Mouse (Mus musculus): Measurements from ENCODE around the gene Ampd2.
A peak's percentile ranks its signal among the peaks of the same experiment; 100 is the strongest.

Gene Ampd2

DNA sequence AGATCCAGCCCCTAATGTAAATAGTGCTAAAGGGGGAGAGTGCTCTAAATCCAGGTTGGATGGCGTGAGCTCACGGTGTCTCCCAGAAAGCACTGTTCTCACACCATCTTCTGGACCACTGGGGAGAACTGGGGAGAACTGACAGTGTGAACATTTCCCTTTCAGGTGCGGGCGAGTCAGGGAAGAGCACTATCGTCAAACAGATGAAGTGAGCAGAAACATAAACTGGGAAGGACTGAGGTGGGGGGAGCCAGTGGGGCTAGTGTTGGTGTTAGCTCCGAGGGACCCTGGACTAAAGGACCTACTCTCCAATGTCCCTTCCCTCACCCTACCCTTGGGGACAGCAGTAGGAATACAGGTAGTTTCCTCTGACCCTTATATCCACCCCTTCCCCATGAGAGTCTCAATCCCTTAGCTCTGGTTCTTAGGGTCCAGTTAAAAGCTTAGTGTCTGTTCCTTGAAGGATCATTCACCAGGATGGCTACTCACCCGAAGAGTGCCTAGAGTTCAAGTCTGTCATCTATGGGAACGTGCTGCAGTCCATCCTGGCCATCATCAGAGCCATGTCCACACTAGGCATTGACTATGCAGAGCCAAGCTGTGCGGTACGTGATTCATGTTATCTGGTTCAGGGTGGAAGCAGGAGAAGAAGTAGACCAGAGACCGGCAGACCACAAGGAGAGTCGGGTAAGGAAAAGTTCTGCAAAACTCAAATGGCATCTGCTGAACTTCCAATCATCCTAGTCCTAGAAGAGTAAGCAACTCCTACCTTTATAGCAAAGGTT lies 8.7 kb upstream of the Ampd2 start:
- no peak for DNase-seq (ENCODE audit: low spot score)

DNA sequence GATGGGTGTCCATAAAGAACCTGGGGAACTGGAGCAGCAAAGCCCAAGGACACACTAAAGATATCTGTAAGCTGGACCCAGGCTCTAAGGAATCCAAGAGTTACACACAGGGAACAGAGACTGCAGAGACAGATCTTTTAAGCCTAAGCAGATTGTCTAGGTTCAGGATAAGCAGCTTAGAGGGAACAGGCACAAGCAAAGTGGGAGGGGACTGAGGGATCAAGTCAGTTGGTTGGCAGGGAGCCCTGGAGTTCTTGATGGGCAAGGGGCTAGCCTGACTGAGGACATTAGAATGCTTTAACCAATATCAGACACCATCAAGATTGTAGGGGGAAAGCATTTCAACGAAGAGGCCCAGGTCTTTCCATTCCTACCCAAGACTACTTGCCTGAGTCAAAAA lies 7.7 kb upstream of the Ampd2 start:
- DNase-seq (ENCODE audit: low spot score) = no peak

DNA sequence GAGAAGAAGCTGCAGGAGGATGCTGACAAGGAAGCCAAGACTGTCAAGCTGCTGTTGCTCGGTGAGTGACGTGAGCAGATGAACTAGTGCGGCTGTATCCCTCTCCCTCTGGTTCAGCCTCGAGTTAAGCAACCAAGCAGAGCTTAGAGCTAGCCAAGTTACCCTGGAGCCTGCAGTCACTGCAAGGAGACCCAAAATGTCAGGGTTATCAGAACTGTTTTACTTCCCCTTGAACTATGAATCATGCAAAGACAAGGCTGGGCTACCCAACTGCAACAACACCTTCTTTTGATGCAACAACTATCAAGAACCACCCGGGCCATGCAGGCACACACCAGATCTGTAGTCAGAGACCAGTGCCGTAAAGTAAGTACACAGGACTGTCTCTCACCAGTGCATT lies 6.9 kb upstream of the Ampd2 start:
- DNase-seq (ENCODE audit: low spot score) = no peak

DNA sequence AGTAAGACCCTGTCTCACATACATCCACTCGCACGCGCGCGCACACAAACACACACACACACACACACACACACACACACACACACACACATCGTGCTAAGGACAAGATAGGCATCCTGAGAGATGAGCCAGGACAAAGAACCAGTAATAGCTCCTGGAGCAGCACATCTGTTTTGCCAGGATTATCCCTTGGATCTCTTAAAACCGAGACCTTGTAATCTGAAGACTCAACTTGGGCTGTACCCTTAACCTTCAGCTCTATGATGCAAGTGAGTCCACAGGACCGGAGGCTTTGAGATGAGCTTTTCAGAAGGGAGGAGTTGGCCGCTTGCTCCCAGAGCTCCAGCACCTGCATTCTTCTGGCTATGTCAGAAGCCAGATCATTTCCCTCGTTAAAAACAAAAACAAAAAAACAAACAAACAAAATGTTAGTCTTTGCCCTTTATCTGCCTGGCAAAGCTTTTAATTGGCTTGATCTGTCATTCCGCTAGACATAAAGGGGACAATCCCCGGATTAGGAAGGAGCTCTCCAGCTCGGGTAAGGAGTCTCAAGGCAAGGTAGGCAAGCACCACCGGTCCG lies 6.2 kb upstream of the Ampd2 start, which contains the start of gene Gnat2:
Gene Gnat2, plus strand, starts transcription at position 254 of the 580 bp plus-strand sequence.
- DNase-seq (ENCODE audit: low spot score) = no peak

DNA sequence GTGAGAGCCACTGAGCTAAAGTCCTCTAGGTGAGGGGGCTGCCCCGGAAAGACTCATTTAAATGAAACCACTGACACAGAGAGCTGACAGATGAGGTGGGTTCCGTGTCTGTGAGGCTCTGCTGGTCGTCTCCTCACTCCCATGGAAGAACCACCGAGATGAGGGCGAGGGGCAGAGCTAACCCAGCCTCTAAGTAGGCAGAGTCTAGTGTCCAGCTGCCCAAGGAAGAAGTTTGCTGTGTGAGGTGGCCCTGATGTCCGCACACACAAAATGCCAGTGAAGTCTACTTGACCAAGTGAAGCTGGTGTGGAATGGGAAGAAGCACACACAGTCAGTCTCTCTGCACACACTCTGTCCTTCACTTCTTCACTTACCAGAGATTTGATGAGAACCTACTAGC lies 5.6 kb upstream of the Ampd2 start:
- no peak for DNase-seq (ENCODE audit: low spot score)

DNA sequence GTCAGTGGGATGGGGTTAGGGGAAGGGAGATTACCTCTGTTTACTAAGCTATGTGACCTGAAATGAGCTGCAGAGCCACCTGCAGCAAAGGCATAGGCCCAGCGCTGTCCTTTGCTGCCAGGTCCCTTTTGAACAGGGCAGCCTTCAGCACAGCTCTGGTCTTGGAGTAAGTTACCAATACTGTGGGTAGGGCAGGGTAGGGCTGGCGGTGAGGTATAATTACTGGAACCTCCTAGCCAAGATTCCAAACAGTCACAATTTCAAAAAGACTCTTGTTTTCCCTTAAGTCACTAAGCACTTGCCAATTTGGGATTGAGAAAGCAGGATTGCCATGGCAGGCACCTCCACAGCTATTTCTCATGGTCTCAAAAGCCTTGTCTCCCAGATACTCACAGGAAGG lies 4.1 kb upstream of the Ampd2 start:
- no peak for DNase-seq (ENCODE audit: low spot score)

DNA sequence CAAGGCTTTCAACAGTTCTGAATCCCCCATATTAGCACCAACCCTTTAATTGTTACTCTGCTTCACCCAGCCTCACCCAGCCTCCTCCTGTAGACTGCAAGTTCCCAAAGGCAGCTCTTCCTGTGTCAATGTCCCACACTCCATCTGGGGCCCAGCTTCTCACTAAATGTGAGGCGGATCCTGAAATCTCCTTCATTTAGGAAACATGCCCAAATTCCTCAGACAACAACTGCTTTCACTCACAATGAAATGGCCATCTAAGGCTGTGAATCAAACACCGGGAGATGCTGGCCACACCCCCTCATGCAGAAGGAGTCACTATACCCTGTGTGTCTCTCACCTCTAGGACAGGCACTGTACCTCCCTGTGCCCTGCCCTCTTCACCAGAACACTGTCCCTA lies 3.5 kb upstream of the Ampd2 start:
- no peak for DNase-seq (ENCODE audit: low spot score)

DNA sequence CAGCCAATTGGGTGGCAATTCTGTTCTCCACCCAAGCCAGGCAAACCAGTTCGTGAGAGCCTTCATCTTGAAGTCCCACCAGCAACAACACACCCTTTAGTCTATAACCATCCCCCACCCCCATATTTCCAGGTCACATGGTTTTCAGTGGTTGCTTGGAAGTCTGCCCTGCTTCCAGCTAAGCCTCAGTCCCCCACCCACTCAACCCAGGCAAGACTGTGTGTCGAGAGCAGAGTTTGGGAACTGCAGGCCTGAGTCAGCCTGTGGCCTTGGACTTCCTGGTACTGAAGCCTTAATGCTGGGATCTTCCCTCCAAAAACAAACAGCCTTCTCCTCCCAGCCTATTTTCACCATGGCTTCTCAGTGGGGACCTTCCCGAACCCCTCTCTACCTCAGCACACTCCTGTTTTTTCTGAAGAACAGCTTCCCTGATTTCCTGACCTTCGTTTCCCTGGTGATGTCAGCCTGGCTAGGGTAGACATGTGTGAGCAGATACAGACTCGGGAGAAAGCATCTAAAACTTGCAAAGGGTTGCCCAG lies 2.5 kb upstream of the Ampd2 start:
- no peak for DNase-seq (ENCODE audit: low spot score)

DNA sequence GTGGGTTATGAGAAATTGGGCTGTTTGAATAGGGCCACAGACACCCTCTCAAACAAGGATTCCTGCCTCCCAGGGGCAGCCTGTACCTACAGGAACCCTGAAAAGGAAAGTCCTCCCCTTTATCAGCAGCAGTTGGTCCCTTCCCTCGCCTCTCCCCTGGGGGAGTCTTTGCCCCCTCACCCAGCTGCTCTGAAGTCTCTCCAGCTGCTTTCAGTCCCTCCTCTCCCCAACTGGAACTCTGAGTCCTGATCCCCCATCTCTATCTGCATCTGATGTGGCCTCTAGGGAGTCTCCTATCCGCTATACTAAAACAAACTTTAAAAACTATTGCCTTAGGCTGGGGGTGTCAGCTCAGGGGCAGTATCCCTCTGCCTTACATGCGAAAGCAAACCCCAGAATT lies 878 bp upstream of the Ampd2 start:
- no peak for DNase-seq (ENCODE audit: low spot score)

DNA sequence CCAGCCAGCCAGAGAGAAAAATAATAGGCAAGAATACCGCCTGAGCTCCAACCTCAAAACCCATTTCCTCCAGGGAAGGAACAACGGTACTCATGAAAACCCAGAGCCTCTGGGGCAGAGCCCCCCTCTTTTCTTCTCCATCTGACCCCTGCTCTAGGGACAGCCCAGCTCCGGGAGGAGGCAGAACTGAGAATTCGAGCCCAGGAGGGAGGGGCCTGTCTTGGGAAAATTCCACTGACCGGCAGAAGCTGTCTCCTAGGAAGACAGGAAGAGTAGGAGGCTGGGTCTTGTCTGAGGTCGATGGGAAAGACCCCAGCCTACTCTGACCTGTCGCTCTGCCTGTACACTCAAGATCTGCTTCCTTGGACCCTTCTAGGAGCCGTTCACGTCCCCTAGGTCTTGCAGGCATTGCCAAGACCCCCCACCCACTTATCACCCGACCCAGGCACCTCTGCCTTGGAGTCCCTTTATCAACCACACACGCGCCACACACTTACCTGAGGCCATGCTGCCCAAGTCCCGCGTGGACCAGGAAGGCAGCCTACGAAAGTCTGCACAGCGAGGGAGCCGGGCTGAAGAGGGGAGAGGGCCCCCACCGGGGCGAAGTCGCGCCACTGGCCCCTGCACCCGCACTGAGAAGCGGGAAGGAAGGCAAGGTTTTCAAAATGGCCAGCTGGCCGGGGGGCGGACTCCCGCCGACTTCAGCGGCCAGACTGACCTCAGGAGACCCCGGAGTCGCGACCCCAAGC lies 556 bp downstream of the Ampd2 start:
- DNase-seq (ENCODE audit: low spot score) = no peak

DNA sequence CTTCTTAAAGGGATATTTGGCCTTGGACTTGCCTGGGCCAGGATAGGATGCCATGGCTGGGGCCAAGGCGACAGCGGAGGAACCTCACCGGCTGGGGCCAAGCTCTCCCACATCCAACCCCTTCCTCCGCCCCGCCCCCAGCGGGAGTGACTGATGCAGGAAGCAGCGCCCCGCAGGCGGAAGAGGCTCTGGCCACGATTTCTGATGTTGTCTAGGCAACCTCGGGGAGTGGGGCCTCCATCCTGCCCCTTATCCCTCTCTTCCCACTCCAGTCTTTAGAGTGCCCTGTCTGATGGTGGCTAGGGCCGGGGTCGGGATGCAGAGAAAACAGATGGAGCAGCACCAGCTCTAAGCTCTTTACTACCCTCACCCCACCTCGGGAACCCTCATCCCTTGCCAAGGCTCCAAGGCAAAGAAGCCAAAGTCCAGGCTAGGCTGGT lies 1.1 kb downstream of the Ampd2 start:
- DNase-seq (ENCODE audit: low spot score) = peak; percentile 84

DNA sequence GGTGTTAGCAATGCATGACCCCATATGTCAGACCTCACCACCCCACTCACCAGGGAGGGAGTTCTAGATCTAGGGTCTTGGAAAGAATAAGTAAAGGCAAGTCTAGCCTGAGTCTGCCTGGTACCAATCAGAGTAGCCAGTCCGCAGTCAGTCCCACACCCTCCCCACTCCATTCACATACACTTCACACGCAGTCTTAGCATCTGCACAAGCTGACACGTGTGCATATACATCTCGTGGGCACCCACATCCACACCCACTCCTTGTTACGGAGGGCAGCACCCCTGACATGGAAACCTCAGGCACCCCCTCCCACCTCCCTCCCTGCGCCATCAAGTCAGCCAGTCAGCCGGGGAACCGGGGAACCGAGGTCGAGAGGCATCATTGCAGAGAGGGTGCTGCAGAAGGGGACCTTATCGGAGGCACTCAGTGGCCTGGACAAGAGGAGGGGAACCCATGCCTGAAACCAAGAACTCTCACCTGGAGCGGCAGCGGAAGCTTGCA lies 1.6 kb downstream of the Ampd2 start:
- no peak for DNase-seq (ENCODE audit: low spot score)

DNA sequence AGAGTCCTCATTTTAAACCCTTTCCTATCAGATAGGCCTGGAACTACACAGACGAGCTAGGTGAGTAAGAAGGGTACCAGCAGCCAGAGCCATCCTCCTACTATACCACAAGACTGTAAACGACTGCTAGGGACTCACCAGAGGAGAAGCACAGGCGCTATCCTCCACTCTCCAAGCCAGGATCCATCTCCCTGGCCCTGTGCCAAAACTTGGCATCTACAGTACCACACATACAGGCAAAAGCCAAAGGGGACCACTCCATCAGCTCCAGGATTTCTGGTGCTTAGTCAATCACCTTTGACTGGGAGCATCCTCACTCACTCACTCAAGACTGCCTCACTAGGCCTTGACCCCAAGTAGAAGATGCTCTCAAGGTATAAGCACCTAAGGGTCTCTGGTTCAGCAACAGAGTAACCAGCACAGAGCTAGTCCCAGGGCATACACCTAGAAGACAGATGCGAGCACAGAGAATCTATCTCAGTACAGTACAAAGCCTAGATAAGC lies 2.5 kb downstream of the Ampd2 start:
- DNase-seq (ENCODE audit: low spot score) = no peak

DNA sequence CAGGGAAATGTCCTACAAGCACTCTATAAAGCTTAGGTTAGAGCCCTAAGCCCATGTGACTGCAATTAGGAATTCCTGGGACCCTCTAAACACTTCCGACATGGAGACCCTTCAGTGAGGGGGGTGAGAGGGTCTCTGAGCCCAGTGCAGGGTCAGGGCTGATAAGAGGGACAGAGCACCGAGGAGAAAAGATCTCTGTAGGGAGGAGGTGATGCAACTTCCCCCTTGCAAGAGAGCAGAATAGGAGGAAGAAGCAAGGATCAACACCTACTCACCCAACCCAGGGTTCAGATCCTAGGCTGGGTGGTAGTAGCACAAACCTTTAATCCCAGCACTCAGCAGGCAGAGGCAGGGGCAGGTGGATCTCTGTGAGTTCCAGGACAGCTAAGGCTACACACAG lies 3.3 kb downstream of the Ampd2 start:
- DNase-seq (ENCODE audit: low spot score) = no peak

DNA sequence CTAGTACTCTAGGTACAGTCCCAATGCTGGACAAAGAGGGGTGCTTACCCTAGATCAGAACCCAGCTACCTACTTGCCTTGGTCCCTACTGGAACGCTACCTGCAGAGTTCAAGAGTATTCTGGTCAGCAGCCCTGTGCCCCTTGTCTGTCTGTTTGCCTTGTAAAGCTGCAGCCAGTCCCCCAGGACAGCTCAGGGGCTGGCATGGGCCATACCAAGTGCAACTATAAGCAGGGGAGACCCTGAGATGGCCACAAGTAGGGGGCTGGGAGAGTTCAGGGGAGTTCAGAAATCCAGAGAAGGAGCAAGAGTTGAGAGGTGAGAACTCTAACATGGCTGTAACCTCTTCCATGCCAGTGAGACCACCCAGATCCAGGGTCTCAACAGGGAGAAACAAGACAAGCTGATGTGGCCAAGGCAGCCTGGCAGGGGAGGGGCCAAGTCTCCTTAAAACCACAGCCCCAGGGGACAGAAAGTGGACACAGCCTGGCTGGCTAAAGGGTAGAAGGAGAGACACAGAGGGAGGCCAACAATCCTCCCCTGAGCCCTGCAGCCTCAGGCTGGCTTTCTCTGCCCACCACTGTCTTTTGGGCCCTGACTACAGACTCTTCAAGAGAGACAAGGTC lies 4.1 kb downstream of the Ampd2 start:
- no peak for DNase-seq (ENCODE audit: low spot score)

DNA sequence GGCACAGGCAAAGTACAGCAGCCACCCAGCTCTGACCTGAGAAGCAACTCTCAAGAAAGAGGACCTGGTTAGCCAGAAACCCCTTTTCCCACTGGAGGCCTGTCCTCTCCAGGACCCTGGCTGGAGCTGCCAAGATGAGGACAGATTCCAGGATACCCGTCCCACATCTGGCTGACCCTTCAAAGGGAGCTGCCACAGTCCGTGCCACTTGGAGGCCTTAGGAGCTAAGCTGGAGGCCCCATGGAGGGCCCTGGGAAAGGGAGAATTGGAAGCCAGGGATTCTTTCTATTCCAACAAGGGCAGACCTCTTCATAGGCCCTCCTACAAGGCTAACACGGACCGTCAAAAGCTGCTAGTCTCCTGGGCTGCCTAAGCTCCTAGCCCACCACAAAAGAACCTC lies 4.8 kb downstream of the Ampd2 start:
- DNase-seq (ENCODE audit: low spot score) = no peak

DNA sequence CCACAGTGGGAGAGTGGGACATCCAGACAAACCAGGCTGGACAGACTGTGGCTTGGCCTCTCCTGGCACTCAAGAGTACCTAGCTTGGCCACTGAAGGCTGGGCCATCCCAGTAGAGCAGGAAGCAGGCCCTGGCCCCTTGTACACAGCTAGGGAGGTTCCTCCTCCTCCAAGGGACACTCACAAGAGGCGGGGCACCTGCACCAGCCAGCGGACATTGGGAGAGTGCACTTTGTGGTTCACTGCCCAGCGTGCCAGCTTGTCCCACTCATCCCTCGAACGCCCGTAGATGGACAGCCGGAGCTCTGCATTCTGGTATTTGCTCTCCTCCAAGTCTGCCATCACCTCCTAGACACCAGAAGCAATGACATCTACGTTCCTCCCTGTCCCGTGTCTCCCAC lies 9.6 kb downstream of the Ampd2 start:
- no peak for DNase-seq (ENCODE audit: low spot score)

DNA sequence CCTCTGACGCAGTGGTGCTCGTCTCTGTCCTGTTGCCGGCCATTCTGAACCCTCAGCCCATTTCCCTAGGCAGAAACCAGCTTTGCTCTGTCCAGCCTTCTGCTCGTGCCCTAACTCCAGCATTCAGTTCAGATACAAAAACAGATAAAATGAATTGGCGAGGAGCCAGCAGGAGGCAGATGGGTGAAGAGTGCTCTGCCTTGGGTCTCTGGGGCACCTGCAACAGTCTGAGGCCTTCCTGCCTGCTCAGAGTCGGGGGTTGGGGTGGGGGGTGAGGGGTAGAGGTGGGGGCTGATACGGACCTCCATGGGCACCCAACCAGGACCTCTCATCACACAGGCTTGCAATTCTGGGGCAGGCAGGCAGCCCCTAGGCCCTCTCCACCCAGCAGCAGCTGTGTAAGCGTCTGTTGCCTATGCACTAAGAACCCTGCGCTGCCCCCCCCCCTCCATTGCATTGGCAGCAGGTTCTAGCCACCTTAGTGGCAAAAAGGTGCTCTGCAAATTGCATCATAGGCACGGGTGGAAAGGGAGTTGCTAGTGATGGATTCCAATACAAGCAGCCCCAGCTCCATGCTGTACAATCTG lies 13.4 kb downstream of the Ampd2 start:
- no peak for DNase-seq (ENCODE audit: low spot score)

DNA sequence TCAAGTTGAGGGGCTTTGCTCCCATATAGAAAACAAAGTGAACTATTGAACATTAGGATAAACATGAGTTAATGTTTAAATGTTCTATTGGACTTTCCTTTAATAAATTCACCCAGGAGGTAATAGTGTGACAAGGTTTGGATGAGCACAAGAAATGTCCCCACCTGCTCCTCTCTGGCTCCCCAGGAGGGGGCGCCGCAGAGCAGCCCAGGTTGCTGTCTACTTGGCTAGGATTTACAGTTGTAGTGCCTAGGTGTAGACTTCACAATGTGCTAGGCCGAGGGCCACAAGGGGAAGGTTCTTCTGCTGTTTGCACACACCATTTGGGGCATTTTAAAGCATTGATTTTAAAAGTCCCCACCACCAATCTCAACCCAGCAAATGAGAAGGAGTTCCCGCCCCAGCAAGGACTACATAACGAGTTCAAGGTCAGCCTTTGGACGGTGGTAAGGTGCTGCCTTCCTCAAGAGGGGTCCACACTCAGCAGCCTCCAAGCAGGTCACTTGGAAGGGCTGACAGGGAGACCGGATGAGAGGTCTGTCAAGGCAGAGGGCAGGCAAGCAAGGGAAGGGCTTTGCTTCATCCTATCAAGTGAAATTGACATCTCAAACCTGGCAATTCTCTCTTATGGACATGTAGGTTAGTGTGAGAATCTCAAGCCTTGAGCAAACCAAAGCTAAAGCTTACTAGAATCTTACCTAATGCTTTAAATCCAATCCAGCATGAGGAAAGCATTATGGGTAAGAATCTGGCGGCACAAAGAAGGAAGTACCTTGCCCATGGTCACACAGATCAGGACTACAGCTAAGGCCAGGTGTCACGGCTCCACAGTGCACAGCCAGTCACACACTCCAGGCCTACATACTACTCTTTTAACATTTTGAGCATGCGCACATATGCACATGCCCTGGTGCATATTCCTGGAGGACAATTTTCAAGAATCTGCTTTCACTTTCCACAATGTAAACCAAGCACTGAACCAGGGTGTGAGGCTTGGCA lies 15.9 kb downstream of the Ampd2 start:
- peak; percentile 77 for DNase-seq (ENCODE audit: low spot score)

DNA sequence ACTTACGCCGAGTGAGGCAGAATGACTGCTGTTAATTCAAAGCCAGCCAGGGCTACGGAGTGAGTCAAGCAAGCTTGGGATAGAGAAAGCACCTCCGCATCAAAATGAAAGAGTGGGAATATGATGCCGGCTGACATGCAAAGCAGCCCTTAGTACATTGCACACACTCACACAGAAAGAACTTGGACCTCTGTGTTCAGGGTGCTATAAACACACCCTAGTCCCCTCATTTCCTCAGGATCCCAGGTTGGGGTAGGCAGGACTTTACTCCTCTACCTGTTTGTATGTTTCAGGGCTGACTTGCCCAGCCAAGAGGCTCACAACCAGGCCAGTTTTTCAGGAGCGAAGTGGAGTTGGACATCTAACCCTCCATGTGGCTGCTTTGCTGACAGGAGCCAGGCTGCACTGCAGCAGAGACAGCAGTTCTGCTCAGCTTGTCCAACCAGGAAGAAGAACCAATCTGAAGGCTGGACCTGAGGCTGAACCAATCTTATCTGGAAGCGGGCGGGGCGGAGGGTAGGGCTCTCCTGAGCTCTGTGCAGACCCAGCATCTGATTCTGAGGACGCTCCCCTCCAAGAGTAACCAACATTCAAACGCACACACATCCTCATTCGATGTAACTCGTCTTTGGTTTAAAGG lies 17.1 kb downstream of the Ampd2 start:
- DNase-seq (ENCODE audit: low spot score) = no peak
